Mouse (Mus musculus): Measurements from ENCODE around the gene Calhm5. TPM values are rescaled to one million over a fixed set of nuclear protein-coding genes. Genes with fewer than 3 reads are reported as not detected.

Calhm5 gene
- polyA plus RNA-seq (2015; fragmentation: Nextera tagmentation; extraction: Ambion mirVana), result 0.16 and 0.17 TPM in 2 replicates

GRCm38 (mm10) chr10:34096418-34096883 is at the start of gene Calhm5:
Calhm5 (minus strand) TSS chr10:34096519.

GRCm38 (mm10) chr10:34127392-34128378 is 31.4 kb upstream of the Calhm5 start, which contains the start of gene Calhm6:
Calhm6 (minus strand) TSS chr10:34127984.

GRCm38 (mm10) chr10:34044210-34044609 is 52.1 kb downstream of the Calhm5 start, which contains the start of gene Calhm4:
Calhm4 (minus strand) TSS chr10:34044310.

Other genes starting within 250 kb of the Calhm5 start
- not detected in 2 replicates for gene Sult3a1, start 238.8 kb downstream of the Calhm5 start, polyA plus RNA-seq (2015; fragmentation: Nextera tagmentation; extraction: Ambion mirVana)
- gene Rsph4a, start 191.4 kb downstream of the Calhm5 start, polyA plus RNA-seq (2015; fragmentation: Nextera tagmentation; extraction: Ambion mirVana), result not detected in 2 replicates
- 13.2 and 15.3 TPM in 2 replicates for gene Zup1, start 145.2 kb downstream of the Calhm5 start, polyA plus RNA-seq (2015; fragmentation: Nextera tagmentation; extraction: Ambion mirVana)
- gene Rwdd1, start 76.9 kb downstream of the Calhm5 start, polyA plus RNA-seq (2015; fragmentation: Nextera tagmentation; extraction: Ambion mirVana), result 72.0 and 74.1 TPM in 2 replicates
- not detected in 2 replicates for gene Trappc3l, start 58.9 kb downstream of the Calhm5 start, polyA plus RNA-seq (2015; fragmentation: Nextera tagmentation; extraction: Ambion mirVana)
- gene Calhm4, start 52.2 kb downstream of the Calhm5 start, polyA plus RNA-seq (2015; fragmentation: Nextera tagmentation; extraction: Ambion mirVana), result not detected in 2 replicates
- 2.8 and 4.7 TPM in 2 replicates for gene Calhm6, start 31.5 kb upstream of the Calhm5 start, polyA plus RNA-seq (2015; fragmentation: Nextera tagmentation; extraction: Ambion mirVana)
- gene Dse, start 111.2 kb upstream of the Calhm5 start, polyA plus RNA-seq (2015; fragmentation: Nextera tagmentation; extraction: Ambion mirVana), result 6.7 and 9.8 TPM in 2 replicates
- gene Tspyl1, start 185.7 kb upstream of the Calhm5 start, polyA plus RNA-seq (2015; fragmentation: Nextera tagmentation; extraction: Ambion mirVana), result 41.5 and 47.7 TPM in 2 replicates
- 1.6 and 2.3 TPM in 2 replicates for gene Tspyl4, start 200.9 kb upstream of the Calhm5 start, polyA plus RNA-seq (2015; fragmentation: Nextera tagmentation; extraction: Ambion mirVana)

Data from spleen, postnatal 0 days (tissue).